Mouse (Mus musculus) thymus, adult 2 months (tissue): ENCODE data around the gene Dnah2.

Experiments
- CTCF ChIP-seq: fragments of 200-500 bp; IDR thresholded peaks from 2 replicates; pipeline ENCODE4 v1.5.1; 2012; ENCODE audit warnings: mild to moderate bottlenecking, control low read depth, low read length, moderate library complexity, borderline replicate concordance; ENCODE audit not compliant: control insufficient read depth, poor library complexity, insufficient read depth; ENCODE audit errors: extremely low read depth
- POLR2A ChIP-seq: fragments of 200-500 bp; IDR thresholded peaks from 2 replicates; pipeline ENCODE4 v1.6.1; 2012; ENCODE audit warnings: mild to moderate bottlenecking, low read length, control low read depth, moderate library complexity; ENCODE audit not compliant: control insufficient read depth, poor library complexity, insufficient read depth; ENCODE audit errors: extremely low read depth

DNA sequence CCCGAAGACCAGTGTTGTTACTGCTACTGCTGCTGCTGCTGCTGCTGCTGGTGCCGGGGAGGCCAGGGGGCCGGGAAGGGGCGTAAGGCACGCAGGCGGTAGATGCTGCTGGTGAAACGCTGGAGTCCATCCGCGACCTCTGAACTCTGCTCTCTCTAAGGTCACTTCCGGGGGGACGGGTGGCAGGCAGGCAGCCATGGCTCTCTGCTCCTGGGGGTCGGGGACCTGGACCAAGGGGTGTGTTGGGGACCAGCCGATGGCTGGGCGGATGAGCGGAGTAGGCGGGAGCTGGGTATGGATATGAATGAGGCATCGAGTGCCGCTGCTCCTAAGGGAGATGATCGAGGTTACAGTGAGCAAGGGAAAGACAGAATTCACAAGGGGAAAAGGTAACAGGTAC lies 142.6 kb downstream of the Dnah2 start:
- TF ChIP-seq POLR2A (no peak), CTCF (no peak)
